Mouse (Mus musculus) mammary gland, adult 2 months (tissue): ENCODE results near the gene Cabp2. TPM values are rescaled to one million over a fixed set of nuclear protein-coding genes. Genes with fewer than 3 reads are reported as not detected.

ENCODE experiments used
- polyA plus RNA-seq: library from polyadenylated mRNA; depleted of rRNA; stranded (reverse); fragments of >200 nt; gene quantifications from 2 replicates; pipeline ENCODE4 v1.2.3, GENCODE M21; 2012; ENCODE audit warnings: low replicate concordance; rRNA removed

Cabp2 gene
- 0.61 TPM in 1 of 2 replicates, not detected in the other for polyA plus RNA-seq

GRCm38 (mm10) chr19:4081394-4081793, at the start of gene Cabp2:
Gene Cabp2 (plus strand): TSS chr19:4081578.

GRCm38 (mm10) chr19:4037788-4038232, 43.6 kb upstream of the Cabp2 start, which contains the start of gene Gstp1:
Gene Gstp1 (minus strand): TSS chr19:4037985.

GRCm38 (mm10) chr19:4045966-4046865, 35.2 kb upstream of the Cabp2 start, which contains the start of gene Gstp2:
Gene Gstp2 (minus strand): TSS chr19:4046023.

GRCm38 (mm10) chr19:4059069-4059740, 22.2 kb upstream of the Cabp2 start, which contains the start of gene Gstp3:
Gene Gstp3 (minus strand): TSS chr19:4059569.

GRCm38 (mm10) chr19:4096642-4097440, 15.5 kb downstream of the Cabp2 start, which contains the start of gene Cdk2ap2:
Gene Cdk2ap2 (plus strand): TSS chr19:4097182.

GRCm38 (mm10) chr19:4099837-4100717, 18.7 kb downstream of the Cabp2 start, which contains the start of gene Pitpnm1:
Gene Pitpnm1 (plus strand): TSS chr19:4099998.

GRCm38 (mm10) chr19:4125741-4126696, 44.6 kb downstream of the Cabp2 start, which contains the start of gene Aip:
Gene Aip (minus strand): TSS chr19:4125858.

Other genes starting within 250 kb of the Cabp2 start
- 31.2 and 33.9 TPM in 2 replicates for gene Chka, start 229.8 kb upstream of the Cabp2 start, polyA plus RNA-seq
- gene Tcirg1, start 174.4 kb upstream of the Cabp2 start, polyA plus RNA-seq = 218 and 220 TPM in 2 replicates
- 276 and 363 TPM in 2 replicates for gene Ndufs8, start 168.8 kb upstream of the Cabp2 start, polyA plus RNA-seq
- gene Aldh3b1, start 151.8 kb upstream of the Cabp2 start, polyA plus RNA-seq = 13.0 and 17.1 TPM in 2 replicates
- 307 and 435 TPM in 2 replicates for gene Unc93b1, start 146.4 kb upstream of the Cabp2 start, polyA plus RNA-seq
- gene Aldh3b3, start 122.9 kb upstream of the Cabp2 start, polyA plus RNA-seq = 0.50 and 0.69 TPM in 2 replicates
- 22.0 and 22.5 TPM in 2 replicates for gene Aldh3b2, start 109.2 kb upstream of the Cabp2 start, polyA plus RNA-seq
- gene Acy3, start 95.0 kb upstream of the Cabp2 start, polyA plus RNA-seq = 56.0 and 64.9 TPM in 2 replicates
- gene Tbx10, start 88.8 kb upstream of the Cabp2 start, polyA plus RNA-seq = not detected in 2 replicates
- gene Nudt8, start 81.0 kb upstream of the Cabp2 start, polyA plus RNA-seq = 12.2 and 22.8 TPM in 2 replicates
- gene Gm49405, start 81.0 kb upstream of the Cabp2 start, polyA plus RNA-seq = 2.5 and 2.9 TPM in 2 replicates
- 6.3 and 13.3 TPM in 2 replicates for gene Doc2g, start 78.3 kb upstream of the Cabp2 start, polyA plus RNA-seq
- 188 and 271 TPM in 2 replicates for gene Ndufv1, start 68.8 kb upstream of the Cabp2 start, polyA plus RNA-seq
- gene Gstp1, start 43.6 kb upstream of the Cabp2 start, polyA plus RNA-seq = 508 and 632 TPM in 2 replicates
- 24.3 and 163 TPM in 2 replicates for gene Gstp2, start 35.6 kb upstream of the Cabp2 start, polyA plus RNA-seq
- gene Gstp3, start 22.0 kb upstream of the Cabp2 start, polyA plus RNA-seq = 14.6 and 23.5 TPM in 2 replicates
- 257 and 348 TPM in 2 replicates for gene Cdk2ap2, start 15.6 kb downstream of the Cabp2 start, polyA plus RNA-seq
- gene Pitpnm1, start 18.4 kb downstream of the Cabp2 start, polyA plus RNA-seq = 157 and 297 TPM in 2 replicates
- gene Aip, start 44.3 kb downstream of the Cabp2 start, polyA plus RNA-seq = 113 and 122 TPM in 2 replicates
- gene Gpr152, start 58.2 kb downstream of the Cabp2 start, polyA plus RNA-seq = 0.69 and 0.80 TPM in 2 replicates
- 1.2 TPM in 2 replicates for gene Cabp4, start 62.5 kb downstream of the Cabp2 start, polyA plus RNA-seq
- 266 and 387 TPM in 2 replicates for gene Coro1b, start 67.0 kb downstream of the Cabp2 start, polyA plus RNA-seq
- 183 and 672 TPM in 2 replicates for gene Ptprcap, start 72.0 kb downstream of the Cabp2 start, polyA plus RNA-seq
- gene Rps6kb2, start 81.8 kb downstream of the Cabp2 start, polyA plus RNA-seq = 46.6 and 54.5 TPM in 2 replicates
- 32.3 and 39.2 TPM in 2 replicates for gene Carns1, start 93.9 kb downstream of the Cabp2 start, polyA plus RNA-seq
- 91.7 and 196 TPM in 2 replicates for gene Tbc1d10c, start 109.7 kb downstream of the Cabp2 start, polyA plus RNA-seq
- 586 and 618 TPM in 2 replicates for gene Ppp1ca, start 110.5 kb downstream of the Cabp2 start, polyA plus RNA-seq
- 49.2 and 51.9 TPM in 2 replicates for gene Rad9a, start 120.1 kb downstream of the Cabp2 start, polyA plus RNA-seq
- 54.9 and 127 TPM in 2 replicates for gene Clcf1, start 132.7 kb downstream of the Cabp2 start, polyA plus RNA-seq
- not detected in 2 replicates for gene AC109138.7, start 132.8 kb downstream of the Cabp2 start, polyA plus RNA-seq
- 207 and 218 TPM in 2 replicates for gene Pold4, start 150.3 kb downstream of the Cabp2 start, polyA plus RNA-seq
- gene Ssh3, start 187.6 kb downstream of the Cabp2 start, polyA plus RNA-seq = 116 and 124 TPM in 2 replicates
- gene Ankrd13d, start 201.6 kb downstream of the Cabp2 start, polyA plus RNA-seq = 12.7 and 17.2 TPM in 2 replicates
- gene Grk2, start 224.6 kb downstream of the Cabp2 start, polyA plus RNA-seq = 156 and 263 TPM in 2 replicates